Mouse (Mus musculus) neural tube, embryonic 13.5 days (tissue): ENCODE measurements around the gene Aebp2. TPM values are rescaled to one million over a fixed set of nuclear protein-coding genes. Genes with fewer than 3 reads are reported as not detected.
A peak's percentile ranks its signal among the peaks of the same experiment; 100 is the strongest.
"Not testable (repeated sequence)": the region's sequence is repeated elsewhere in the genome, so short reads cannot be mapped to it uniquely, and the experiment has no call there.

ENCODE experiments used
- ATAC-seq: fragments of 200-750 bp; cut with Nextera tagmentation; 2 replicates; pipeline ENCODE4 v1.8.0; 2017; ENCODE audit warnings: low read depth, mild to moderate bottlenecking, moderate TSS enrichment, moderate library complexity
- H3K27ac ChIP-seq: fragments of 300-500 bp; sonication (generic); replicated peaks from 2 replicates; pipeline ENCODE4 v1.5.1; 2015; ENCODE audit warnings: moderate library complexity, mild to moderate bottlenecking, inconsistent platforms
- H3K27me3 ChIP-seq: fragments of 300-500 bp; sonication (generic); 2 replicates; pipeline ENCODE4 v1.6.1; 2015; ENCODE audit warnings: mild to moderate bottlenecking, inconsistent platforms
- H3K36me3 ChIP-seq: fragments of 300-500 bp; sonication (generic); 2 replicates; pipeline ENCODE4 v1.6.1; 2015; ENCODE audit warnings: mild to moderate bottlenecking, inconsistent platforms
- H3K4me1 ChIP-seq: fragments of 300-500 bp; sonication (generic); replicated peaks from 2 replicates; pipeline ENCODE4 v1.6.1; 2015; ENCODE audit warnings: inconsistent platforms
- H3K4me2 ChIP-seq: fragments of 300-500 bp; sonication (generic); 2 replicates; pipeline ENCODE4 v1.6.1; 2015; ENCODE audit warnings: inconsistent platforms, mild to moderate bottlenecking, moderate library complexity
- H3K4me3 ChIP-seq: fragments of 300-500 bp; sonication (generic); 2 replicates; pipeline ENCODE4 v1.5.1; 2015; ENCODE audit warnings: mild to moderate bottlenecking, inconsistent platforms
- H3K9ac ChIP-seq: fragments of 300-500 bp; sonication (generic); 2 replicates; pipeline ENCODE4 v1.6.1; 2015; ENCODE audit warnings: moderate library complexity, mild to moderate bottlenecking, inconsistent platforms
- H3K9me3 ChIP-seq: fragments of 300-500 bp; sonication (generic); 2 replicates; pipeline ENCODE4 v1.6.1; 2016; ENCODE audit warnings: inconsistent platforms
- WGBS: fragments of 180-500 bp; shearing (Covaris S2); methylation state at CpG from one replicate; pipeline ENCODE4 v1.1.7; 2015; 5-methylcytosine and 5-hydroxymethylcytosine counted together
- polyA plus RNA-seq: library from polyadenylated mRNA; unstranded; fragments of >200 nt; fragmentation: Nextera tagmentation; extraction: Ambion mirVana; gene quantifications from 2 replicates; pipeline ENCODE4 v1.2.1, GENCODE M21; 2015

Gene Aebp2
- polyA plus RNA-seq, 1 experiment from 2014 or later, result 6.5 TPM

GRCm38 (mm10) chr6:140595551-140595950 lies 26.9 kb upstream of the Aebp2 start:
- H3K4me2 ChIP-seq, ATAC-seq, H3K4me1 ChIP-seq, H3K4me3 ChIP-seq, H3K9me3 ChIP-seq, H3K27me3 ChIP-seq, H3K27ac ChIP-seq, H3K9ac ChIP-seq: not testable (repeated sequence)
- WGBS, result 91% methylated on average over 6 of the region's 6 CpGs
- peaks cover 70% of the 10 kb centered on the region for H3K36me3 ChIP-seq

- 52% methylated on average over 15 of the region's 15 CpGs for WGBS
- ATAC-seq, result no peak
- H3K27me3 ChIP-seq, result no peaks in the 10 kb centered on the region
- peaks cover 49% of the 10 kb centered on the region for H3K36me3 ChIP-seq
- no peak overlapping the region for H3K4me3 ChIP-seq
- H3K27ac ChIP-seq, result no peak overlapping the region
- H3K4me1 ChIP-seq, result peaks cover 8% of the 10 kb centered on the region
- H3K4me2 ChIP-seq, result no peak overlapping the region
- no peak overlapping the region for H3K9ac ChIP-seq
- H3K9me3 ChIP-seq, result no peaks in the 10 kb centered on the region
Observed at GRCm38 (mm10) chr6:140597381-140598329, 24.8 kb upstream of the Aebp2 start.

GRCm38 (mm10) chr6:140598516-140598915 lies 23.9 kb upstream of the Aebp2 start:
- no peak for ATAC-seq
- no peaks in the 10 kb centered on the region for H3K27me3 ChIP-seq
- no peak overlapping the region for H3K4me3 ChIP-seq
- WGBS, result 93% methylated on average over 9 of the region's 9 CpGs
- peaks cover 14% of the 10 kb centered on the region for H3K4me1 ChIP-seq
- H3K9ac ChIP-seq, result no peak overlapping the region
- H3K27ac ChIP-seq, result no peak overlapping the region
- no peak overlapping the region for H3K4me2 ChIP-seq
- H3K36me3 ChIP-seq, result peaks cover 40% of the 10 kb centered on the region
- H3K9me3 ChIP-seq, result no peaks in the 10 kb centered on the region

GRCm38 (mm10) chr6:140599337-140599736 lies 23.1 kb upstream of the Aebp2 start:
- Histone ChIP-seq H3K4me1 (peaks cover 17% of the 10 kb centered on the region), H3K9ac (no peak overlapping the region), H3K27ac (no peak overlapping the region), H3K36me3 (peaks cover 32% of the 10 kb centered on the region), H3K27me3 (no peaks in the 10 kb centered on the region), H3K4me3 (no peak overlapping the region), H3K9me3 (no peaks in the 10 kb centered on the region), H3K4me2 (no peak overlapping the region)
- no peak for ATAC-seq
- WGBS, result 94% methylated on average over 5 of the region's 5 CpGs

GRCm38 (mm10) chr6:140600671-140601070 lies 21.8 kb upstream of the Aebp2 start:
- H3K9me3 ChIP-seq, H3K27ac ChIP-seq, H3K4me2 ChIP-seq, H3K4me3 ChIP-seq, ATAC-seq, H3K27me3 ChIP-seq, H3K9ac ChIP-seq: not testable (repeated sequence)
- H3K36me3 ChIP-seq, result peaks cover 19% of the 10 kb centered on the region
- 95% methylated on average over 8 of the region's 8 CpGs for WGBS
- H3K4me1 ChIP-seq, result peaks cover 17% of the 10 kb centered on the region

GRCm38 (mm10) chr6:140601175-140601574 lies 21.3 kb upstream of the Aebp2 start:
- no peak for ATAC-seq
- H3K4me2 ChIP-seq, result no peak overlapping the region
- H3K4me3 ChIP-seq, result no peak overlapping the region
- H3K27me3 ChIP-seq, result no peaks in the 10 kb centered on the region
- peaks cover 14% of the 10 kb centered on the region for H3K36me3 ChIP-seq
- no peak overlapping the region for H3K27ac ChIP-seq
- H3K9ac ChIP-seq, result no peak overlapping the region
- peaks cover 17% of the 10 kb centered on the region for H3K4me1 ChIP-seq
- no peaks in the 10 kb centered on the region for H3K9me3 ChIP-seq
- WGBS, result 94% methylated on average over 4 of the region's 4 CpGs

- peak; percentile 15; the same call in 1 of the 2 replicates for ATAC-seq
- WGBS, result 5% methylated on average over 8 of the region's 8 CpGs
- Histone ChIP-seq H3K36me3 (no peaks in the 10 kb centered on the region), H3K27me3 (no peaks in the 10 kb centered on the region), H3K27ac (0 out of 2 replicates have a peak overlapping the region, but pooled peaks have one; percentile 33), H3K4me3 (no peak overlapping the region), H3K4me1 (peaks cover 9% of the 10 kb centered on the region), H3K4me2 (no peak overlapping the region), H3K9ac (no peak overlapping the region), H3K9me3 (no peaks in the 10 kb centered on the region)
Observed at GRCm38 (mm10) chr6:140603228-140603944, 19.1 kb upstream of the Aebp2 start.

- 77% methylated on average over 5 of the region's 5 CpGs for WGBS
- H3K4me1 ChIP-seq, H3K27ac ChIP-seq: not testable (repeated sequence)
Observed at GRCm38 (mm10) chr6:140605173-140605572, 17.3 kb upstream of the Aebp2 start.

GRCm38 (mm10) chr6:140605732-140606131 lies 16.7 kb upstream of the Aebp2 start:
- Histone ChIP-seq H3K4me1 (peaks cover 9% of the 10 kb centered on the region), H3K27me3 (no peaks in the 10 kb centered on the region), H3K9ac (no peak overlapping the region), H3K4me2 (no peak overlapping the region), H3K4me3 (no peak overlapping the region), H3K36me3 (no peaks in the 10 kb centered on the region), H3K27ac (no peak overlapping the region), H3K9me3 (no peaks in the 10 kb centered on the region)
- WGBS, result 62% methylated on average over 3 of the region's 3 CpGs
- no peak for ATAC-seq

More at GRCm38 (mm10) chr6:140605173-140605572, 17.3 kb upstream of the Aebp2 start:
- not testable (repeated sequence) for H3K9ac ChIP-seq, H3K36me3 ChIP-seq, H3K9me3 ChIP-seq, ATAC-seq, H3K4me2 ChIP-seq, H3K4me3 ChIP-seq, H3K27me3 ChIP-seq

- H3K36me3 ChIP-seq, result no peaks in the 10 kb centered on the region
- H3K27ac ChIP-seq, result no peak overlapping the region
- H3K4me1 ChIP-seq, result peaks cover 9% of the 10 kb centered on the region
- ATAC-seq, result no peak
- 51% methylated on average over 10 of the region's 10 CpGs for WGBS
- no peak overlapping the region for H3K4me3 ChIP-seq
- H3K4me2 ChIP-seq, result no peak overlapping the region
- no peak overlapping the region for H3K9ac ChIP-seq
- no peaks in the 10 kb centered on the region for H3K27me3 ChIP-seq
- no peaks in the 10 kb centered on the region for H3K9me3 ChIP-seq
Observed at GRCm38 (mm10) chr6:140606534-140606933, 15.9 kb upstream of the Aebp2 start.

- H3K4me2 ChIP-seq, result no peak overlapping the region
- no peak overlapping the region for H3K4me3 ChIP-seq
- no peak for ATAC-seq
- 98% methylated on average over 6 of the region's 6 CpGs for WGBS
- H3K4me1 ChIP-seq, result peaks cover 2% of the 10 kb centered on the region
- H3K36me3 ChIP-seq, result no peaks in the 10 kb centered on the region
- H3K27me3 ChIP-seq, result no peaks in the 10 kb centered on the region
- H3K9me3 ChIP-seq, result no peaks in the 10 kb centered on the region
- H3K27ac ChIP-seq, result no peak overlapping the region
- no peak overlapping the region for H3K9ac ChIP-seq
Observed at GRCm38 (mm10) chr6:140608666-140609065, 13.8 kb upstream of the Aebp2 start.

GRCm38 (mm10) chr6:140609533-140609932 lies 12.9 kb upstream of the Aebp2 start:
- Histone ChIP-seq H3K4me2 (no peak overlapping the region), H3K9me3 (no peaks in the 10 kb centered on the region), H3K4me1 (no peaks in the 10 kb centered on the region; the same call in 1 of the 2 replicates), H3K27ac (no peak overlapping the region), H3K4me3 (no peak overlapping the region), H3K27me3 (no peaks in the 10 kb centered on the region), H3K36me3 (no peaks in the 10 kb centered on the region), H3K9ac (no peak overlapping the region)
- no peak for ATAC-seq
- 86% methylated on average over 4 of the region's 4 CpGs for whole genome bisulfite sequencing
